Mouse (Mus musculus): ENCODE data around the gene Bnipl.

GRCm38 (mm10) chr3:95281216-95282126 is 30.5 kb upstream of the Bnipl start, which contains the start of the genes Mindy1 and Prune1:
- peak; percentile 51 for TF ChIP-seq EP300 (optimal IDR thresholded peaks at IDR 0.05)
- TF ChIP-seq CTCF (IDR thresholded peaks at IDR 0.05; ENCODE audit: low read depth), result peak; percentile 67
